8 mouse cellular contexts compared by ENCODE assay signal in genomic region chr9:66599577-66599976, GRCm38 (mm10). TPM values are rescaled to one million over a fixed set of nuclear protein-coding genes. Genes with fewer than 3 reads are reported as not detected.
A peak's percentile ranks its signal among the peaks of the same experiment; 100 is the strongest.
DNase-seq lines count a peak whose midpoint lies in the region; ATAC-seq lines count a peak whose summit lies in the region.

No protein-coding gene starts in this region.

- intact Hi-C loops in left cerebral cortex, postnatal 14 days (cut with DNase I): no loop called here

- peak; percentile 68 for DNase-seq in kidney, adult 9 months
- DNase-seq in WW6 (ENCODE audit: low read depth, low spot score): peak; percentile 43
- DNase-seq in heart, adult 9 months (ENCODE audit: low spot score in 2 of 2): peak; percentile 33
- peak; percentile 71 to 72 for DNase-seq in spleen, adult 18-20 months
- no peak for DNase-seq in left cerebral cortex, postnatal 14 days (ENCODE audit: low spot score in 2 of 2)
- DNase-seq in layer of hippocampus, postnatal 25 days (ENCODE audit: extremely low spot score in 1 of 2, low spot score in 1 of 2): no peak

- no peak overlapping the region for H3K4me3 ChIP-seq in kidney, embryonic 15.5 days (replicated peaks)
- no peak overlapping the region for H3K4me3 ChIP-seq in liver, embryonic 15.5 days (replicated peaks)

- H3K27ac ChIP-seq in kidney, embryonic 15.5 days: no peak overlapping the region
- peak overlapping the region; percentile 63 for H3K27ac ChIP-seq in liver, embryonic 15.5 days (replicated peaks)

- peaks cover 45% of the 10 kb centered on the region for H3K4me1 ChIP-seq in kidney, embryonic 15.5 days
- H3K4me1 ChIP-seq in liver, embryonic 15.5 days (replicated peaks): peaks cover 57% of the 10 kb centered on the region

- no peaks in the 10 kb centered on the region for H3K9me3 ChIP-seq in kidney, embryonic 15.5 days (replicated peaks)
- H3K9me3 ChIP-seq in liver, embryonic 15.5 days (replicated peaks): no peaks in the 10 kb centered on the region

- H3K9ac ChIP-seq in kidney, embryonic 15.5 days: no peak overlapping the region
- H3K9ac ChIP-seq in liver, embryonic 15.5 days: no peak overlapping the region

- no peak for ATAC-seq in kidney, embryonic 15.5 days (replicated peaks; ENCODE audit: low FRiP score)
- peak; percentile 43; the same call in 1 of the 2 replicates for ATAC-seq in liver, embryonic 15.5 days (ENCODE audit: insufficient read depth)

- no peaks in the 10 kb centered on the region for H3K27me3 ChIP-seq in kidney, embryonic 15.5 days
- H3K27me3 ChIP-seq in liver, embryonic 15.5 days: no peaks in the 10 kb centered on the region

- WGBS in kidney, embryonic 15.5 days: 8% methylated on average over 4 of the region's 4 CpGs
- WGBS in liver, embryonic 15.5 days (ENCODE audit: insufficient replicate concordance): 5% methylated on average over 4 of the region's 4 CpGs

- no peak overlapping the region for H3K4me2 ChIP-seq in kidney, embryonic 15.5 days
- no peak overlapping the region for H3K4me2 ChIP-seq in liver, embryonic 15.5 days

- H3K36me3 ChIP-seq in kidney, embryonic 15.5 days: no peaks in the 10 kb centered on the region
- no peaks in the 10 kb centered on the region for H3K36me3 ChIP-seq in liver, embryonic 15.5 days (replicated peaks)

RNA-seq across cellular contexts. Expression of gene Usp3, which starts 6.6 kb away (rescaled TPM):
- 66.2 and 68.0 TPM in 2 replicates for polyA plus RNA-seq in kidney, embryonic 15.5 days (2015; fragmentation: Nextera tagmentation; extraction: Ambion mirVana)
- polyA plus RNA-seq in liver, embryonic 15.5 days (2015; fragmentation: Nextera tagmentation; extraction: Ambion mirVana): 13.1 and 13.4 TPM in 2 replicates
- 10 to 100 TPM; 20.2 to 27.1 TPM for total RNA-seq in left cerebral cortex, postnatal 14 days (2021)
- 10 to 100 TPM; 37.6 to 38.6 TPM for total RNA-seq in layer of hippocampus, postnatal 25 days (2021)

Comparison
In these comparisons a context has a peak if more than half of its experiments do, and no peak if none do; other contexts are left out.
1. DNase-seq: peak in kidney, adult 9 months (single experiment), WW6 (single experiment), heart, adult 9 months (2 of 2) and spleen, adult 18-20 months (2 of 2); none in left cerebral cortex, postnatal 14 days (0 of 2) and layer of hippocampus, postnatal 25 days (0 of 2).